Mouse (Mus musculus): ENCODE measurements at regions not wholly inside any gene's neighbourhood (a gene's known extent, or its start where the extent isn't known, plus 50 kb on each side); places are given as distances from the start of the nearest gene placed in this dataset.

- TF ChIP-seq POLR2A (IDR thresholded peaks at IDR 0.05; ENCODE audit: borderline replicate concordance, extremely low read depth, insufficient read depth, insufficient read length, poor library complexity, severe bottlenecking) (no peak), CTCF (IDR thresholded peaks at IDR 0.05; ENCODE audit: borderline replicate concordance, extremely low read depth, insufficient read depth, insufficient read length) (no peak)
- DNase-seq (ENCODE audit: low read depth) = no peak
Observed at GRCm38 (mm10) chr5:56394021-56394420, 1323.7 kb upstream of the Pcdh7 start.

GRCm38 (mm10) chr5:56434958-56435357, 1282.8 kb upstream of the Pcdh7 start:
- no peak for DNase-seq (ENCODE audit: low read depth)
- TF ChIP-seq CTCF (IDR thresholded peaks at IDR 0.05; ENCODE audit: borderline replicate concordance, extremely low read depth, insufficient read depth, insufficient read length) (no peak), POLR2A (IDR thresholded peaks at IDR 0.05; ENCODE audit: borderline replicate concordance, extremely low read depth, insufficient read depth, insufficient read length, poor library complexity, severe bottlenecking) (no peak)

DNA sequence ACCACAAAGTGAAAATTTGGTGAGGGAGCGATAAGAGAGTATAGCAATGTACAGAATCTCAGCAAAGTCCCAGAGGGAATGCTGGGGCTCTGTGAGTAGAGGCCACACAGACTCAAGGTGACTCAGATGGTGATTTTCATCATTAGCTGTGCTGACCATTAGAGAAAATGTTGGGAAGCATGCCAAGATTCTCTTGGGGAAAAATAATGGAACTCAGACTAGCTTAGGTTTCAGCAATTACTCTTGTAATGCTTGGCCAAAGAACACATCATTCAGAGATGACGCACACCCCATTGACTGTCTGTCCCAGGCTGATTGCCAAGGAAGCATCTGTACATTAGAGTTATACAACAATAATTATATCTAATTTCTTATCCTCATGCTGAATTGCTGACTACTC, 1277.3 kb upstream of the Pcdh7 start:
- peak; percentile 73 for DNase-seq (ENCODE audit: low read depth)
- TF ChIP-seq POLR2A (IDR thresholded peaks at IDR 0.05; ENCODE audit: borderline replicate concordance, extremely low read depth, insufficient read depth, insufficient read length, poor library complexity, severe bottlenecking) (no peak), CTCF (IDR thresholded peaks at IDR 0.05; ENCODE audit: borderline replicate concordance, extremely low read depth, insufficient read depth, insufficient read length) (no peak)

GRCm38 (mm10) chr5:56487739-56488138, 1230.0 kb upstream of the Pcdh7 start:
- TF ChIP-seq CTCF (IDR thresholded peaks at IDR 0.05; ENCODE audit: borderline replicate concordance, extremely low read depth, insufficient read depth, insufficient read length) (no peak), POLR2A (IDR thresholded peaks at IDR 0.05; ENCODE audit: borderline replicate concordance, extremely low read depth, insufficient read depth, insufficient read length, poor library complexity, severe bottlenecking) (no peak)
- DNase-seq (ENCODE audit: low read depth) = peak; percentile 63
